In genomic region chr4:110286371-110286781, GRCm38 (mm10) we compare ENCODE assay signal across 8 mouse cellular contexts.
A peak's percentile ranks its signal among the peaks of the same experiment; 100 is the strongest.
DNase-seq lines count a peak whose midpoint lies in the region; ATAC-seq and TF ChIP-seq lines count a peak whose summit lies in the region.

No protein-coding gene starts in this region.

- ATAC-seq in kidney, postnatal 0 days (replicated peaks; ENCODE audit: low FRiP score, low read depth): peak; percentile 79; the same call in 1 of the 2 replicates
- ATAC-seq in hindbrain, embryonic 15.5 days (ENCODE audit: low FRiP score, low read depth): peak; percentile 52
- peak; percentile 67 for ATAC-seq in limb, embryonic 13.5 days (ENCODE audit: low FRiP score, low read depth)
- ATAC-seq in stomach, embryonic 15.5 days (ENCODE audit: insufficient read depth, low FRiP score, low read depth): no peak
- no peak for ATAC-seq in inflammation-experienced regulatory T-cells, adult 6 months

- no peaks in the 10 kb centered on the region for H3K9me3 ChIP-seq in kidney, postnatal 0 days (replicated peaks; ENCODE audit: low read length)
- H3K9me3 ChIP-seq in hindbrain, embryonic 15.5 days: no peaks in the 10 kb centered on the region
- H3K9me3 ChIP-seq in limb, embryonic 13.5 days: no peaks in the 10 kb centered on the region
- H3K9me3 ChIP-seq in stomach, embryonic 15.5 days: no peaks in the 10 kb centered on the region

- TF ChIP-seq CTCF in kidney, postnatal 0 days (IDR thresholded peaks at IDR 0.05; ENCODE audit: low read depth): no peak

- H3K36me3 ChIP-seq in kidney, postnatal 0 days (ENCODE audit: insufficient read depth, low read length): no peaks in the 10 kb centered on the region
- no peaks in the 10 kb centered on the region for H3K36me3 ChIP-seq in hindbrain, embryonic 15.5 days
- no peaks in the 10 kb centered on the region for H3K36me3 ChIP-seq in limb, embryonic 13.5 days
- H3K36me3 ChIP-seq in stomach, embryonic 15.5 days: no peaks in the 10 kb centered on the region

- H3K4me2 ChIP-seq in kidney, postnatal 0 days (ENCODE audit: low read length): peak overlapping the region; percentile 41
- H3K4me2 ChIP-seq in hindbrain, embryonic 15.5 days: peak overlapping the region; percentile 55
- peak overlapping the region; percentile 55 for H3K4me2 ChIP-seq in limb, embryonic 13.5 days (replicated peaks)
- peak overlapping the region; percentile 27 for H3K4me2 ChIP-seq in stomach, embryonic 15.5 days

- H3K4me3 ChIP-seq in kidney, postnatal 0 days (replicated peaks; ENCODE audit: low read depth, low read length): peak overlapping the region; percentile 11; the same call in 1 of the 2 replicates
- H3K4me3 ChIP-seq in hindbrain, embryonic 15.5 days: peak overlapping the region; percentile 47
- 0 out of 2 replicates have a peak overlapping the region, but pooled peaks have one; percentile 9 for H3K4me3 ChIP-seq in limb, embryonic 13.5 days
- peak overlapping the region; percentile 8; the same call in 1 of the 2 replicates for H3K4me3 ChIP-seq in stomach, embryonic 15.5 days (replicated peaks)

- H3K9ac ChIP-seq in kidney, postnatal 0 days (ENCODE audit: low read depth, low read length): no peak overlapping the region
- H3K9ac ChIP-seq in hindbrain, embryonic 15.5 days: peak overlapping the region; percentile 67
- H3K9ac ChIP-seq in limb, embryonic 13.5 days: no peak overlapping the region
- no peak overlapping the region for H3K9ac ChIP-seq in stomach, embryonic 15.5 days

- H3K4me1 ChIP-seq in kidney, postnatal 0 days (replicated peaks; ENCODE audit: insufficient read depth, low read length): 0 out of 2 replicates have a peak, but pooled peaks cover 4% of the 10 kb centered on the region
- peaks cover 11% of the 10 kb centered on the region; the same call in 1 of the 2 replicates for H3K4me1 ChIP-seq in hindbrain, embryonic 15.5 days (replicated peaks)
- H3K4me1 ChIP-seq in limb, embryonic 13.5 days: peaks cover 21% of the 10 kb centered on the region
- H3K4me1 ChIP-seq in stomach, embryonic 15.5 days: no peaks in the 10 kb centered on the region

- DNase-seq in kidney, postnatal 0 days (ENCODE audit: low spot score): peak; percentile 79
- DNase-seq in kidney, adult 11 months: no peak
- DNase-seq in embryo, embryonic 9.5 days (ENCODE audit: extremely low spot score): peak; percentile 21
- no peak for DNase-seq in adrenal gland, adult 2 months

- WGBS in kidney, postnatal 0 days: 2% methylated on average over 9 of the region's 9 CpGs
- 11% methylated on average over 9 of the region's 9 CpGs for WGBS in hindbrain, embryonic 15.5 days
- WGBS in limb, embryonic 13.5 days: 4% methylated on average over 9 of the region's 9 CpGs
- WGBS in stomach, embryonic 15.5 days: 21% methylated on average over 9 of the region's 9 CpGs

- H3K27ac ChIP-seq in kidney, postnatal 0 days: no peak overlapping the region
- H3K27ac ChIP-seq in hindbrain, embryonic 15.5 days (replicated peaks): peak overlapping the region; percentile 92
- H3K27ac ChIP-seq in limb, embryonic 13.5 days: no peak overlapping the region
- H3K27ac ChIP-seq in stomach, embryonic 15.5 days: no peak overlapping the region

- H3K27me3 ChIP-seq in kidney, postnatal 0 days (ENCODE audit: insufficient read depth, low read length): no peaks in the 10 kb centered on the region
- H3K27me3 ChIP-seq in hindbrain, embryonic 15.5 days: no peaks in the 10 kb centered on the region
- H3K27me3 ChIP-seq in limb, embryonic 13.5 days: 0 out of 2 replicates have a peak, but pooled peaks cover 4% of the 10 kb centered on the region
- H3K27me3 ChIP-seq in stomach, embryonic 15.5 days (replicated peaks): no peaks in the 10 kb centered on the region

Comparison
In these comparisons a context has a peak if more than half of its experiments do, and no peak if none do; other contexts are left out.
1. DNase-seq: peak in kidney, postnatal 0 days (single experiment) and embryo, embryonic 9.5 days (single experiment); none in kidney, adult 11 months (single experiment) and adrenal gland, adult 2 months (single experiment).
2. ATAC-seq: peak in kidney, postnatal 0 days (single experiment), hindbrain, embryonic 15.5 days (single experiment) and limb, embryonic 13.5 days (single experiment); none in stomach, embryonic 15.5 days (single experiment) and inflammation-experienced regulatory T-cells, adult 6 months (single experiment).
3. Peak in every context shown above with its lines, with median percentiles within 50 percentile points of each other: H3K4me2 ChIP-seq and H3K4me3 ChIP-seq.